Mouse (Mus musculus): ENCODE measurements around the gene Cenps. TPM values are rescaled to one million over a fixed set of nuclear protein-coding genes. Genes with fewer than 3 reads are reported as not detected.
"Not testable (repeated sequence)": the region's sequence is repeated elsewhere in the genome, so short reads cannot be mapped to it uniquely, and the experiment has no call there.

The Cenps gene
- total RNA-seq (2022), result 10 to 100 TPM; 10.3 to 21.1 (median 14.9) TPM

DNA sequence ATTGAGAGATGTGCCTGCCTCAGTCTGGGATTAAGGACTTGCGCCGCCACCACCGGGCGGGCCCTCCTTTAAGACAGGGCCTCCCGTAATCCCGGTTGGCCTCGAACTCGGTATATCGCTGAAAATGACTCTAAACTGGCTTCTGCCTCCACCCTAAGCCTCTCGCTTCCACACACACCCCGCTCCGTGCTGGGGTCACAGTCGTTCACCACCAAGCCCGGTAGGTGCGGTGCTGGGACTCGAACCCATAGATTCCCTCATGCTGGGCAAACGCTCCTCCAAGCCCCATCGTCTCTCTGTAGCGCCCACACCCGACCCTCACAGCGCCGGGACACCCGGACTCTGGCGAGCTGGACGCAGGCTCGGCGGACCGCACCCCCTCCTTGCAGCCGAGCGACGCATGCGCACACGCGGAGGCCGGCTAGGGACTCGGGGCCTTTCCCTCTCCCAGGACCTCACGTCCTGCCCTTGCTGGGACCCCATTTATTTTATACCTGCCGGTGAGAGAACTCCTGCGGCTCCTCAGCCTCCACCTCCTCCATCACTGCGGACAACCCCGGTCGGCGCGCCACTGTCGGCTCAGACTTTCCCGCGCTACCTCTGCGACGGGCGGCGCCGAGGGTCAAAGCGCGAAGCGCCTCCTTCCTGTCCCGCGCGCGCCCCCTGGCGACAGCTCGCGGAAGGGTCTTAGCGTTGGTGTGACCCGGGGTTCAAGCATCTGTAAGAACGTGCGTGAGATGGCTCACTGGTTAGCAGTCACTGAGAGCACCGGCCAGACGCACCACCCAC, at the start of gene Cenps:
Gene Cenps, minus strand, starts transcription at position 648 of the 789 bp plus-strand sequence.
- peak; percentile 78 for DNase-seq

DNA sequence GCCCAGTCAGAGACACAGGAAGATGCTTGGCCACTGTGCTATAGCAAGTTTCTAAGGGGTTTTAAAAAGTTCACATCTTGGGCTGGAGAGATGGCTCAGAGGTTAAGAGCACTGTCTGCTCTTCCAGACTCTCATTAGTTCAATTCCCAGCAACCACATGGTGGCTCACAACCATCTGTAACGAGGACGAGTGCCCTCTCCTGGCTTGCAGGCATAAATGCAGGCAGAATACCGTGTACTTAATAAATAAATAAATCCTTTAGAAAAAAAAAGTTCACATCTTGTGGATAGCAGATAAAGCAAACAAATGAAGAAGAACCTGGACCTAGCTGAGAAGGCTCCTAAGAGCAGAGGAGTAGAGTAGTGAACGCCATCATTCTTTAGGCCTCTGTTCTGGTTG, 45.3 kb upstream of the Cenps start:
- DNase-seq, result no peak

DNA sequence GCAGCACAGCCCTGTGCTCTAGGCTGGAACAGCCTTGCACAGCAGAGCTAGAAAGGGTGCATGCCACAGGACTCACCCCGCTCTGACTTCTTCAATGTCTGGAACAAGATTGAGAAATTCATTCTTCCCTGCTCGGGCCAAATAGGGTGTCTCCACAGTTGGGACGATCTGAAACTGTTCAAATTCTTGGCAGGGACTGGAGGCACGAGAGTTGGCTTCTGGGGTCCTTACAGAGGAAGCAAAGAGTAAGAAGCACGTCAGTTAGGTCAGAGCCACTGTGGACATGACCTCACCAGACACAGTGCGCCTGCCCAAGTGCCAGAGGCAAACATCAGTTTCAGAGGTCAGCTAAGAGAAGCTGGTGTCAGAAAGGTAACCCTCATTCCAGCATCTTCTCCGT, 44.8 kb upstream of the Cenps start:
- no peak for DNase-seq

DNA sequence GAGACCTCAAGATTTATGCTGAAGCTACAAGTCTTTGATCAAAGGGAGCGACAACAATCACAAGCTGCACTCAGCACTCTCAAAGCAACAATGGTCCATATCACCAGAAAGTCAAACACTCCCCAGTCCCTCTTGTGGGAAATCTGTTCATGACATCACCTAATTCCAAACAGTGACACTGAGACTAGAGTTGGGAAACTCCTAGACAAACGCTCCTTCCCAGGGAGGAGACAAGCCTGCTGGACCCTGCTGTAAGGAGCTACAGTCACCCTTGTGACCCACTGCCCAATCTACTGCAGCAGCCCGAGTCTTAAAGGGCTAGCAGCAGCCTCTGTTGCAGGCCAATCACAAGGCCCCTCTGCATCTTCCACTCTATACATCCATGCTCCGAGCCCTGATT, 42.1 kb upstream of the Cenps start:
- no peak for DNase-seq

DNA sequence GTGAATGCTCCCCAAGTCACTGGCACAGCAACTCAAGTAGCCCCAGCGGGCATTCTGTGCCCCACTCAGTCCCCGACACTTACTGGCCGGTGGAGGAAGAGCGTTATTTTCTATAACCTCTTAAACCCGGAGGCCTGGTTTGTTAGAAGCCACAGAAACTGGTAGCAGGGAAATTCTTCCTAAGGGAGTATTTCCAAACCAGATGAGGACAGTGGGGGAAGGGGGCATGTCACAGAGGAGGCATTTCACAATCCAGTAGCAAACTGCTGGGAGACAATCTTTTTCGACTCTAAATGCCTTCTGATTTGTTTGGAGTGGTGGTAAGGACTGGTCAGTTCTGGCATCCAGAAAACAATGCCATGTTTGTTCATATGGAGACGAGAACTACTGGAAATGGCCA, 41.7 kb upstream of the Cenps start:
- DNase-seq, result no peak

DNA sequence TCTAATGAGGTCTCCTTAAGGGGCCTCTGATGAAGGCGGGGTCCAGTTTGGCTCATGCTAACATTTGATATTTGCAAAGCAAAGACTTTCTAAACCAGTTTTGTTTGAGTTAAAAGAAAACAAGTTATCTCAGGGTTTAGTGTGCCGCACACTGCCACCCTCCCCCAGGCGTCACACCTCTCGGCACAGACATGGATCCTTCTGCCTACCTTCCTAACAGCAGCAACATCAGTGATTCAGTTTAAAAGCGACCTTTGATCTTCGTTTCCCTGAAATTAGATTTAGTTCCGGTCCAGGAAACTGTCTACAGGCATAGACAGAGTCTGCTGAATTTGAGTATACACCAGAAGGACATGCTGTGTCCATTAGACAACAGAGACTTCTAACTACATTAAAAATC, 40.9 kb upstream of the Cenps start:
- DNase-seq, result no peak

DNA sequence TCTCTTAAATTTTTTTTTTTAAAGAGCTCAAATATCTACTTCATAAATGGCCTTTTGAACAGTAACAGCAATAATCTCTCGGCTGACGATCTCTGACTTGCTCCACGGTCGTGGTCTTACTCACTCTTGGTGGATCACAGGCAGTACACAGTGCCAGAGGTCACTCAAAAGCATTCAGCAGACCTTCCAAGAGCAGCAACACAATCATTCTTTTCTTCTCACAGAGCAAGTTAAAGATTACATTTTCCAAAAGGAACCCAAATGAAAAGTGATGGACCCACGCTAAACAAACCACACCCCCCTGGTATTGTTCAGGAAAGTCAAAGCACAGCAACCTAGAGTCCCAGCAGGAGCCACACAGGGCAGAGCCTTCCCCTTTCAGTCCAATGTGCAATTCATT, 39.6 kb upstream of the Cenps start:
- no peak for DNase-seq

DNA sequence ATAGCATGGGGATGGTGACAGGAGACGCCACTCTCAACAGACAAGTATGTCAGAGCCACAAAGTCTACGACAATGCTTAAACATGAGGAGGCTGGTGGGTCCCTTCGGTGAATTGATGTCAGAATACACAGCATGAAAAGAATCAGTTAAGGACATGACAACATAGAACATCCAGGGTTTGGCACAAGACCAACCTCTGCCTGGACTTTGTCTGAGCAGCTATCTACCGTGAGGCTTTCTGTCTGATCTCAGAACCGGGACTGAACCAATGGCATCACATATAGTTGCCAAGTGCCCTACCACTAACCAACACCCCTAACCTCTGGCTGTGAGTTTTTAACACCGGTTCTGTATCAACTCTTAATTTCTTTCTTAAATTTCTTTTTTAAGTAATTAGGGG, 39.2 kb upstream of the Cenps start:
- no peak for DNase-seq

DNA sequence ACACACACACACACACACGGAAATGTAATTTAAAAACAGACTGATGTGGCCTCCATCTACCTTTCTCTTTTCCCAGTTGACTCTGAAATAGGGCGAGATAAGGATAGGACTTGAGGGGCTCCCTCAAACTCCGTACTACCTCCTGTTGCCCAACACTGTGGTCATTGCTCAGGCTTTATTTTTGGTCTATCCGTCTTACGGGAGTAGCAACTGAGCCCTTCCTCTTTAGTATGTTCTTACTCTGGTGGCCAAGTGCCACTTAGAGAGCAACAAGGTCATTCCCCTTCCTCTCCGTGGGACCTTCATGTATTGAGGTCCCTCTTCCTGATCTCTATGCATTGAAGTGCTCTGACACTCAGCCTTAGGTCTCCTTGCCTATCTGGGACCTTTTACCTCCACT, 36.2 kb upstream of the Cenps start:
- DNase-seq, result no peak

DNA sequence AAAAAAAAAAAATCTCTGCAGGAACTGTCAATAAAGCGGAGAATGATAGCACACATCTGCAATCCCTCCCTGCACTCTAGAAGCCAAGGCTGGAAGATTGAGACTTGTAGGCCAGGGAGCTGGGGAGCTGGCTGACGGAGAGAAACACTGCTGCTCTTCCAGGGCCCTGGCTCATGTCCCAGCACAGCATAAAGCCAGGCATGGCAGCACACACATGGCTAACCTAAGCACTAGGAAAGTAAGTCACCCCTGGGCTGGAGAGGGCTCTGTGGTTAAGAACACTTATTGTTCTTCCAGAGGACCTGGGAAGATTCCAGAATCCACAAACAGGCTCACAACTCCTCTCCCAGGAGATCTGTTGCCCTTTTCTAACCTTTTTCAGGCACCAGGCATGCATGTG, 35.2 kb upstream of the Cenps start:
- DNase-seq, result no peak

DNA sequence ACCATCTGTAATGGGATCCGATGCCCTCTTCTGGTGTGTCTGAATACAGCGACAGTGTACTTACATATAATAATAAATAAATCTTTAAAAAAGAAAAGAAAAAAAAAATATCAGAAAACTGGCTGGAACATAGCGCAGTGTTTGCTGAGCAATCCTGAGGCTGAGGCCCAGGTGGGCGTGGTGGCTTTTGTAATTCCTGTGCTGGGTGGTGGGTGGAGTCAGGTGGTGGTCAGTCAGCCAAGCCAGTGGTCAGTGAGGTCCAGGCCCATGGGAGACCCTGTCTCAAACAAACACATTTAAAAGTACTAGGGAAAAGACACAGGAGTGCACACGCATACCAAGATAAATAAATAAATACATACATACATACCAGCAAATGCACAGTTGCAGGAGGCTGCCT, 34.7 kb upstream of the Cenps start:
- DNase-seq, result no peak

DNA sequence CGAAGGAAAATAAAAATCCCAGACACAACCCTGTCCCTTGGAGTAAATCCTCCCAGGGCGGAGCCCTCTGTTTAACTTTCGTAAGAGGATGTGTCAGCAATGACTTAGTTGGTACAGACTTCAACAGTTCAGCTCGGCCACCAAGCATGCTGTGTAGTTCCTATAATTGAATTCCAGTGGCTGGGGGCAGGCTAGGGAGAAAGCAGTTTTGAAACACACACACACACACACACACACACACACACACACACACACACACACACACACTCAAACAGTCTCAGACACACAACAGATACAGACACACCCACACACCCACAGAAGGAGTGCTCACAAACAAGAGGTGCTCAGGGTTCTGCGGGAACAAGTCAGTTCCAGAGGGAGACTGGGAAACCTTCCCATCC, 34.2 kb upstream of the Cenps start:
- DNase-seq, result no peak

DNA sequence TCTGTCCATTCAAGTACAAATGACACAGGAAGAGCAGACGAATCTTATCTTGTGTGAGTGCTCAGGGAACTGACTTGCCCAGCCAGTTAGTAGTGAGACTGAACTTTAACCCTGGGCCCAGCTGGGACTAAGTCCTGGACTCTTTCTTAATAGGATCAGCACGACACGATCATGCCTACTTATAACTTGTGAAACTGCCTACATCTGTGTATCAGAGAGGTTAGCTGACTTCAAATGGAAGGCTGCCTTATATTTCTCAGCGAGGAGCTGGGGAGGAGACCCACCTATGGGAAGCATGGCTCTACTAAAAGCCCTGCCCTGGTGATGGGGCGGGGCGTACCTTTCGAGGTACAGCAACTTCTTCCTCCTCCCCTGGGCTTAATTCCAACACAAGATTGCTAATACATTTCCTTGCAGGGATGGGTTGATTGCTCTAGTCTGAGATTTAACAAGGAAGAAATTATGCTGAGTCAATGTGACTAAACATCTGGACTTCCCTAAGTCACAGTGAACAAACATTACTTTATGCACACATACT, 33.0 kb upstream of the Cenps start:
- DNase-seq, result no peak

DNA sequence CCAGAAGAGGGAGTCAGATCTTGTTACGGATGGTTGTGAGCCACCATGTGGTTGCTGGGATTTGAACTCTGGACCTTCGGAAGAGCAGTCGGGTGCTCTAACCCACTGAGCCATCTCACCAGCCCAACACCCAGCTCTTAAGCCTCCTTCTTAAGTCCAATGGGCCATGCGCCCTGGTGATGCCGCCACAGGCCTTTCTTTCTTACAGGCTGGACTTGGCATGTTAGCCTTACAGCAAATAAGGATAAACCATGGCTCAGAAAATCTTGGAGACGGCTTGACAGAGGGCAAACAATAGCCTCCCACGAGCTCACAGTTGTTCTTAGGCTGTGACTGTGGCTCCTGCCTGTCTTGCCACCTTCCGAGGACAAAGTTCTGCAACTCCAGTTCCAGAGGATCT, 32.5 kb upstream of the Cenps start:
- not testable (repeated sequence) for DNase-seq

DNA sequence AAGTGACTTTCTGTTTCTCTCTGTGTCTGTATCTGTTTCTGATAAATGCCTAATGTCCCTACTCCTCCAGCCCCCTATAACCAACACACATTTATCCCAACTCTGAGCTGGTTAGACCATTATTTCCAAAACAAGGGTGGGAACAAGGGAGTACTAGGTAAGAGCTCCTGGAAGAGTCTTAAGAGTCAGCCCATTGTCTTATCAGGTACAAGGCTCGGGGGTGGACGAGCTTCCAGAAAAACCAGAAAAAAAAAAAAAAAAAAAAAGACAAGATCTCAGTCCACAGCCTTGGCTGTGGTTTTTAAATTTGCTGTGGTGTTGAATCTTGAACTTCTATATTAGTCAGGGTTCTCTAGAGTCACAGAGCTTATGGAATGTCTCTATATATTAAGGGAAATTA, 30.6 kb upstream of the Cenps start:
- DNase-seq, result no peak

DNA sequence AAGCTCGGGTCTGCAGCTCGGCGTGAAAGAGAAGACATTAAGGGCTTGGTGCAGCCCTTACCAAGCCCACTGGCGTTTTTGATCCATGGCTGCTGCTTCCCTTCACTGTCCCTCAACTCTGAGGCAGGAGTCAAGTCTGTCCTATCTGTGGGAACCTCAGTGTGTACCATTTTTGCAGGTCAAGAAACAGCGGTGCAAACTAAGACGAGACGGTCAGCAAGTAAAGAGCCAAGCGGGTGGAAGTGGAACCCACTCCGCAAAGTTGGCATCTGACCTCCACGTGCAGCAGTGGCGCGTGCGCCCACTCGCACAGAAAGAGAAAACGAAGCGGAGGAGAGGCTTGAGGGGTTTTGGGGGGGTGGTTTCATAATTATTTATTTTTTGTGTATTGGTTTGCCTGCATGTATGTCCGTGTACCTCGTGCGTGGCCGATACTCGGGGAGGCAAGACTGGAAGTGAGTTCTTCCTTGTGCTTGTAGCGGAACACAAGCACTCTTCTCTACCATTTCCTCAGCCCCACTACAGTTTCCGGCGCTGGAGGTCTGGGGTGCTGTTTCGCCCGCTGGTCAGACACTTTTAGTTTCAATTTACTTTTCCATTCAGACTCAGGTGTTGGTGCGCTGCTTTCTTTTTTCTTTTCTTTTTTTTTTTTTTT, 29.7 kb upstream of the Cenps start:
- DNase-seq, result no peak

DNA sequence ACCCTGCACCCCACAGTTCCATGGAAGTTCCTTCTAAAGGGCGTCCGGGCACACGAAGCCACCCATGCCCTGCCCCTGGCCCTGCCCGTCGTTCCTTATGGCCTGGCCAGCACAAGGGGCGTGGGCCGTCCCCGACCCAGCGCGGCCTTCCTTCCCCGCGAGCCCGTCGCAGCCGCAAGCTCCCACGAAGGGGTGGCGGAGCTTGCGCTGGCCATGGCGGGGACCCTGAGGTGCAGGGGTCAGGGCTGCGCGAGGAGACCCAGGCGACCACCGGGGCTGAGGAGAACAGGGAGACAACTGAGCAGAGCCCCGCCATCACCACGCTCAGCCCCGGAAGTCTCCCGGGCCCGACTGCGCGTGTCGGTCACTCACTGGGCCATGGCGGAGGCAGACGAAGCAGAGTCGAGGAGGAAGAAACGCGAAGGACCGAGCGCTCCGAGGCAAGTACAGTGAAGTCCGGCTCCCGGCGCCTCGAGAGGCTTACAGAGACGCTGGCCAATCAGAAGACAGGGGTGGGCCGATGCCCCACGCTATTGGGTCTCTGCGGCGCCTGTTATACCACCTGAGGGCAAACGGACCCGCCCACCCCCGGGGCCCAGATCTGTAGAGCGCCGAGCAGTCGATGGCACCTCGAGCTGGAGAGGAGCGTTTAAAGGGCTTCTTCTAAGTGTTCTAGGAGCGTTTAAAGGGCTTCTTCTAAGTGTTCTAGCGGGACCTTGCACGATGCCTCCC, 29.0 kb upstream of the Cenps start, which contains the start of gene Pgd:
Gene Pgd, minus strand, starts transcription at position 557 of the 732 bp plus-strand sequence.
- peak; percentile 96 for DNase-seq

DNA sequence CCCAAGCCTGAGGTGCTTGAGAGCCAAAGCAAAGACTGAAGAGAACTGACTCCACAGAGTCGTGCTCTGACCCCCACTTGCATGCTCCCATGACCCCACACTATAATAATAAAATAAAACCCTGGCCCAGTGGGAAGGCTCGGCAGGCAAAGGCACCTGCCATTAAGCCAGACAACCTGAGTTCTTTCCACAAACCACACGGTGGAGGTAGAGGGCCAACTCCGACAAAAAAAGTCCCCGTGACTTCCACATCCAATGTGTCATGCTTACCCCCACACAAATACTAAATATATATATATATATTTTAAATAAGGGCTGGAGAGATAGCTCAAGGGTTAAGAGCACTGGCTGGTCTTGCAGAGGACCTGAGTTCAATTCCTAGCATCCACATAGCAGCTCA, 26.7 kb upstream of the Cenps start:
- DNase-seq, result no peak

DNA sequence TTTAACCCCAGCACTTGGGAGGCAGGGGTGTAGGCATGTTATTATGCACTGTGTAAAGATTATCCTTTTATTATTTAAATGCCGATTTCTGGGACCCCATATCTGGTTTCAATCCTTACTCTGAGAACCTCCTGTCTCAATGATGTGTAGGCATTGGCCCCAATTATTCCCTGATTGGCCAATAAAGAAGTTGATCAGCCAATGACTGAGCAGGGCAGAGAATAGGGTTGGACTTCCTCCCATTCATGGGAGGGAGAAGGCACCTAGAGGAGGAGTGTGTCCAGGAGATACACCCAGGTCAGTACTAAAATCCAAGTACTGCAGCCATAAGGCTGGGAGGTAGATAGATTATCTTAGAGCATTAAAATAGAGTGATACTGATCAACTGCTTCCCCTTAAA, 25.8 kb upstream of the Cenps start:
- DNase-seq, result no peak

DNA sequence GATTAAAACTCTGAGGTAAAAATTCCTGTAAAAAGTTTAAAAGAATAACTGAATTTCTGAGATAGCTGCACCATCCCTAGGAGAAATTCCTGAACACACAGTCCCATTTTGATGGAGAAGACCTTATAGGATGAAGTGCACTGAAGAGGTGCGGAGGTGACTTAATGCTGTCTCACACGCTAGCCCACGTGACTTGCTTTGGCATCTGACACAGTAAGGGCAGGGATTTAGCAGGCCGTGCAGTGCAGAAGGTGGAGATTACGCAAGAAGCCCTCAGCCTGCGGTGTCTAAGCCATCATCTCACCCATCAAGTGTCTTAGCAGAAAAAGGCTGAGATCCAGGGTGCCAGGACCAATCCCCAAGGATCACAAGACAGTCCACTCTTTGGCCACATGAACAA, 23.7 kb upstream of the Cenps start:
- no peak for DNase-seq

DNA sequence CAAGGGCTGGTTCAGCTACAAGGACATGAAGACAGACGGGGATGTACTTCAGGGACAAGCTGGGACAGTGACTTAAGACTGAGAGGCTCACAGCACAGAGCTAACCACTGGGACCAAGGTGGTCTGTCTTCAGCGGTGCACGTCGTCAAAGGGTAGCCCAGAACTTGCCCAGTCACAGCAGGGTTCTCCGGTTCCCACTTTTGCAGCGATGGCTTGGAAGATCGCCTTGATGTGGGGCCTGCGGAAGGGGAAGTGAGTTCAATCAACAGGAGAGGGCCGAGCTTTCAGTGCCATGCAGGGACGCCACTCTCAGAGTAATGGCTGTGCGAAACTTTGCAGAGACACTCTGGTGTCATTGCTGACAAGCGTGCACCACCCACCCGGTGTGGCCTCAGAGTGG, 22.5 kb upstream of the Cenps start:
- DNase-seq, result no peak

DNA sequence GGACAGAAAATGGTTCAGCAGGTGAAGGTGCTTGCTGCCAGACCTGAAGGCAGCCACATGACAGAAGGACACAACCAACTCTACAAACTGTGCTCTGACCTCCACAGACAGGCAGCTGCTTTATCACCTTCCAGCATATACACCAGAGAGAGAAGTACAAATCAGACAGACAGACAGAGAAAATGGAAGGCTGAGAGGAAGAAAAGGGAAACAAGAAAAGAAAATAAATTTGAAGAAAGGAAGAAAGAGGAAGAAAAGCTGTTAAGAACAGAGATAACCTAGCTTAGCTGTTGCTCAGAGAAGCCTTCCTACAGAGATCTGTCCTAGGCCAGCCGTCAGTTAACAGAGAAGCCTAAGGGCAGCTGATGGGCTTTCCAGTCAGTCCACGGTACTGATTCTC, 21.8 kb upstream of the Cenps start:
- DNase-seq, result no peak

DNA sequence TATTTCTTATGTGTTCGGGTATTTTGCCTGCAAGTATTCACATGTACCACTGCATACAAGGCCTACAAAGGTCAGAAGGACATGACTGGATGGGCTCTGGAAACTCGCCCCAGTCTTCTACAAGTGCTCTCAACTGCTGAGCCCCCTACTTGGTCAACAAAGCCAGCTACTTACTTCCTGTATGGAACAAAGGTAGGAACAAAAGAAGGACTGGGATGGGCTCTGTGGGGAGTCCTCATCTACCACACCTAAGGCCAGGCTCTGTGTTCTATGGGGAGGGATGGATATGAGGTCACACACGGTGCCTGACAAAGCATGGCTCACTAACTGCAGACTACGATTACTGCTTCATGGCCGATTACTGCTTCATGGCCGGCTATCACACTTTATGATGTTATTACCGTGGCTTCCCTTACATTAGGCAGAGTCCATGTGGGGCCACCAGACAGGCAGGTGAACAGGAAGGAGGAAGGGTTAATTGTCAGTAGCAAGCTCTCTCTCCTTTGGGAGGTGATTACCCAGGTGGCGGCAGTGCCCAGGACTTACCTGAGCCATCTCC, 20.1 kb upstream of the Cenps start:
- no peak for DNase-seq

All from adrenal gland, adult 8-10 months (tissue).